Mouse (Mus musculus) liver, embryonic 11.5 days (tissue): ENCODE results near the gene Rab1a. TPM values are rescaled to one million over a fixed set of nuclear protein-coding genes. Genes with fewer than 3 reads are reported as not detected.
A peak's percentile ranks its signal among the peaks of the same experiment; 100 is the strongest.
"Not testable (repeated sequence)": the region's sequence is repeated elsewhere in the genome, so short reads cannot be mapped to it uniquely, and the experiment has no call there.

ENCODE experiments used
- ATAC-seq: fragments of 200-750 bp; cut with Nextera tagmentation; replicated peaks from 2 replicates; pipeline ENCODE4 v1.8.0; 2017; ENCODE audit warnings: moderate number of reproducible peaks, mild to moderate bottlenecking, moderate TSS enrichment, moderate library complexity; ENCODE audit not compliant: low FRiP score
- DNase-seq: peaks from one replicate; pipeline ENCODE4 v3.0.0-alpha.2; 2017; ENCODE audit warnings: low spot score
- H3K27ac ChIP-seq: fragments of 300-500 bp; sonication (generic); 2 replicates; pipeline ENCODE4 v1.5.1; 2014; ENCODE audit warnings: mild to moderate bottlenecking, low read depth, low read length, control low read depth
- H3K27me3 ChIP-seq: fragments of 300-500 bp; sonication (generic); replicated peaks from 2 replicates; pipeline ENCODE4 v1.6.1; 2014; ENCODE audit warnings: low read length, mixed read lengths; ENCODE audit not compliant: control insufficient read depth, insufficient read depth
- H3K36me3 ChIP-seq: fragments of 300-500 bp; sonication (generic); 2 replicates; pipeline ENCODE4 v1.6.1; 2014; ENCODE audit warnings: mild to moderate bottlenecking, low read length, moderate library complexity, mixed read lengths; ENCODE audit not compliant: control insufficient read depth, insufficient read depth
- H3K4me1 ChIP-seq: fragments of 300-500 bp; sonication (generic); replicated peaks from 2 replicates; pipeline ENCODE4 v1.6.1; 2014; ENCODE audit warnings: low read length, mixed read lengths; ENCODE audit not compliant: control insufficient read depth, insufficient read depth
- H3K4me2 ChIP-seq: fragments of 300-500 bp; sonication (generic); 2 replicates; pipeline ENCODE4 v1.6.1; 2014; ENCODE audit warnings: mild to moderate bottlenecking, control low read depth, moderate library complexity
- H3K4me3 ChIP-seq: fragments of 300-500 bp; sonication (generic); 2 replicates; pipeline ENCODE4 v1.5.1; 2014; ENCODE audit warnings: low read depth, low read length, control low read depth
- H3K9ac ChIP-seq: fragments of 300-500 bp; sonication (generic); 2 replicates; pipeline ENCODE4 v1.6.1; 2014; ENCODE audit warnings: low read depth, low read length, control low read depth
- H3K9me3 ChIP-seq: fragments of 300-500 bp; sonication (generic); 2 replicates; pipeline ENCODE4 v1.6.1; 2016; ENCODE audit warnings: low read length, inconsistent platforms, mixed read lengths; ENCODE audit not compliant: control insufficient read depth
- WGBS: fragments of 180-500 bp; shearing (Covaris S2); extraction: QIAGEN DNeasy Blood & Tissue Kit; methylation state at CpG from one replicate; pipeline ENCODE4 v1.1.7; 2014; 5-methylcytosine and 5-hydroxymethylcytosine counted together
- polyA plus RNA-seq: library from polyadenylated mRNA; unstranded; fragments of >200 nt; fragmentation: Nextera tagmentation; extraction: Ambion mirVana; gene quantifications from 2 replicates; pipeline ENCODE4 v1.2.1, GENCODE M21; 2014

The Rab1a gene
- 180 and 186 TPM in 2 replicates for polyA plus RNA-seq

GRCm38 (mm10) chr11:20200713-20201575 is at the start of gene Rab1a:
Rab1a (plus strand) TSS chr11:20201432.
- WGBS = under 1% methylated on average over 54 of the region's 54 CpGs
- ATAC-seq = peak; percentile 96
- no peaks in the 10 kb centered on the region for H3K9me3 ChIP-seq
- peaks cover 26% of the 10 kb centered on the region for H3K4me1 ChIP-seq
- H3K4me3 ChIP-seq = peak within 1 kb of the TSS; percentile 87
- H3K36me3 ChIP-seq = no peaks in the 10 kb centered on the region
- H3K4me2 ChIP-seq = peak within 1 kb of the TSS; percentile 86
- no peaks in the 10 kb centered on the region for H3K27me3 ChIP-seq
- H3K27ac ChIP-seq = peak within 1 kb of the TSS; percentile 79
- peak within 1 kb of the TSS; percentile 92 for H3K9ac ChIP-seq
- peak; percentile 100 for DNase-seq

GRCm38 (mm10) chr11:20152107-20152901 is 48.9 kb upstream of the Rab1a start:
- Histone ChIP-seq H3K27me3 (no peaks in the 10 kb centered on the region), H3K27ac (no peak overlapping the region), H3K9ac (no peak overlapping the region), H3K4me2 (no peak overlapping the region), H3K4me1 (no peaks in the 10 kb centered on the region), H3K36me3 (no peaks in the 10 kb centered on the region), H3K4me3 (no peak overlapping the region), H3K9me3 (no peaks in the 10 kb centered on the region)
- ATAC-seq = no peak
- WGBS = 84% methylated on average over 4 of the region's 4 CpGs
- no peak for DNase-seq

DNA sequence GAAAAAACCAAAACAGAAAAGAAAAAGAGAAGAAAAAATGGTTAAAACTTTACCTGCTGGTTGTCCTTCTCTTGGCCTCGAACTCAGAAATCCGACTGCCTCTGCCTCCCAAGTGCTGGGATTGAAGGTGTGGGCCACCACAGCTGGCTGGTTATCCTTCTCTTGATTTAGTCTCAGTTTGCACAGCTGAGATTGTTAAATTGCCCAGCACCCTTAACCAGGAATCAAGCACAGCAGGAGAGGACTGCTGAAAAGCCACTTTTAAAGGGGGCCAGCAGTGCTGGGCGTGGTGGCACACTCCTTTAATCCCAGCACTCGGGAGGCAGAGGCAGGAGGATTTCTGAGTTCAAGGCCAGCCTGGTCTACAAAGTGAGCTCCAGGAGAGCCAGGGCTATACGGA is 47.7 kb upstream of the Rab1a start:
- WGBS = 86% methylated on average over 5 of the region's 5 CpGs
- not testable (repeated sequence) for H3K36me3 ChIP-seq, H3K27me3 ChIP-seq, H3K4me2 ChIP-seq, ATAC-seq, H3K4me1 ChIP-seq, DNase-seq, H3K27ac ChIP-seq, H3K9me3 ChIP-seq, H3K4me3 ChIP-seq, H3K9ac ChIP-seq

GRCm38 (mm10) chr11:20158879-20159278 is 42.4 kb upstream of the Rab1a start:
- H3K27ac ChIP-seq = no peak overlapping the region
- H3K4me1 ChIP-seq = no peaks in the 10 kb centered on the region
- no peak overlapping the region for H3K9ac ChIP-seq
- ATAC-seq (no peak), DNase-seq (no peak)
- H3K36me3 ChIP-seq = no peaks in the 10 kb centered on the region
- H3K27me3 ChIP-seq = no peaks in the 10 kb centered on the region
- no peaks in the 10 kb centered on the region for H3K9me3 ChIP-seq
- no peak overlapping the region for H3K4me2 ChIP-seq
- H3K4me3 ChIP-seq = no peak overlapping the region

GRCm38 (mm10) chr11:20164979-20165867 is 36.0 kb upstream of the Rab1a start:
- Histone ChIP-seq H3K27ac (no peak overlapping the region), H3K27me3 (no peaks in the 10 kb centered on the region), H3K4me3 (no peak overlapping the region), H3K9ac (no peak overlapping the region), H3K9me3 (no peaks in the 10 kb centered on the region), H3K36me3 (no peaks in the 10 kb centered on the region), H3K4me2 (no peak overlapping the region), H3K4me1 (no peaks in the 10 kb centered on the region)
- DNase-seq (no peak), ATAC-seq (no peak)
- WGBS = 53% methylated on average over 4 of the region's 4 CpGs

- Histone ChIP-seq H3K4me3 (no peak overlapping the region), H3K9ac (no peak overlapping the region), H3K27me3 (no peaks in the 10 kb centered on the region), H3K4me1 (no peaks in the 10 kb centered on the region), H3K4me2 (no peak overlapping the region), H3K9me3 (no peaks in the 10 kb centered on the region), H3K36me3 (no peaks in the 10 kb centered on the region), H3K27ac (no peak overlapping the region)
- ATAC-seq (no peak), DNase-seq (no peak)
- 87% methylated on average over 4 of the region's 4 CpGs for WGBS
Measured at GRCm38 (mm10) chr11:20165991-20166390, 35.2 kb upstream of the Rab1a start.

- H3K4me1 ChIP-seq, H3K27me3 ChIP-seq, H3K27ac ChIP-seq, ATAC-seq, H3K4me2 ChIP-seq, H3K4me3 ChIP-seq, H3K36me3 ChIP-seq, H3K9me3 ChIP-seq, DNase-seq, H3K9ac ChIP-seq: not testable (repeated sequence)
- 72% methylated on average over 6 of the region's 6 CpGs for WGBS
Measured at GRCm38 (mm10) chr11:20166476-20166875, 34.8 kb upstream of the Rab1a start.

DNA sequence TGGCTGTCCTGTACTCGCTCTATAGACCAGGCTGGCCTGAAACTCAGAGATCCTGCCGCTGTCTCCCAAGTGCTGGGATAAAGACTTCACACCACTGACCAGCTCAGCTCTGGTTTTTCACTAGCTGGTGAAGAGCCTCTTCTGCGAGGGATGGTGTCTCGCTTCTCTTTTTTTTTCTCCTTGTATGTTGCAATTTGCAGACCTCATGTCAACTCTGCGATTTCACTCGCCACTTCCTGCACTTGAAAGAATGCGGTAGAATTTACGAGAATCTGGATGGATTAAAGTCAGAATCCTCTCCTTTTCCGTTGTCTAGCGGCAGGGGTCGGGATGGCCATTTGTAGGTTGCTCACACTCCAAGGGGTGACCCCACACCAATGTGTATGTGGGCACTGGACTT is 32.3 kb upstream of the Rab1a start:
- Histone ChIP-seq H3K4me1 (no peaks in the 10 kb centered on the region), H3K27ac (no peak overlapping the region), H3K9ac (no peak overlapping the region), H3K27me3 (no peaks in the 10 kb centered on the region), H3K36me3 (no peaks in the 10 kb centered on the region), H3K4me3 (no peak overlapping the region), H3K9me3 (no peaks in the 10 kb centered on the region), H3K4me2 (no peak overlapping the region)
- WGBS = 66% methylated on average over 11 of the region's 11 CpGs
- DNase-seq = no peak
- ATAC-seq = no peak
